ENCODE assay signal across 9 mouse cellular contexts in genomic region chr17:31828118-31828517, GRCm38 (mm10). TPM values are rescaled to one million over a fixed set of nuclear protein-coding genes. Genes with fewer than 3 reads are reported as not detected.
DNase-seq lines count a peak whose midpoint lies in the region; ATAC-seq and TF ChIP-seq lines count a peak whose summit lies in the region.
"Had no signal": no experiment of that assay in that cellular context is flagged by ENCODE, and none has a peak within 500 bp of the region (broad histone marks: within the 10 kb centered on the region; RNA-seq: fewer than 3 reads in every experiment).

No protein-coding gene starts in this region.

- H3K4me2 ChIP-seq in lung, embryonic 15.5 days = no peak overlapping the region
- H3K4me2 ChIP-seq in embryonic facial prominence, embryonic 14.5 days (ENCODE audit: low read depth, low read length) = no peak overlapping the region
- H3K4me2 ChIP-seq in intestine, embryonic 15.5 days (replicated peaks) = no peak overlapping the region
- no peak overlapping the region for H3K4me2 ChIP-seq in limb, embryonic 13.5 days (replicated peaks)

- H3K9me3 ChIP-seq in lung, embryonic 15.5 days = no peaks in the 10 kb centered on the region
- no peaks in the 10 kb centered on the region for H3K9me3 ChIP-seq in embryonic facial prominence, embryonic 14.5 days (ENCODE audit: control insufficient read depth, low read length)
- H3K9me3 ChIP-seq in intestine, embryonic 15.5 days = no peaks in the 10 kb centered on the region
- no peaks in the 10 kb centered on the region for H3K9me3 ChIP-seq in limb, embryonic 13.5 days

- no peaks in the 10 kb centered on the region for H3K36me3 ChIP-seq in lung, embryonic 15.5 days
- no peaks in the 10 kb centered on the region for H3K36me3 ChIP-seq in embryonic facial prominence, embryonic 14.5 days (ENCODE audit: control insufficient read depth, insufficient read depth, low read length)
- H3K36me3 ChIP-seq in intestine, embryonic 15.5 days = no peaks in the 10 kb centered on the region
- no peaks in the 10 kb centered on the region for H3K36me3 ChIP-seq in limb, embryonic 13.5 days

- 67% methylated on average over 5 of the region's 5 CpGs for WGBS in lung, embryonic 15.5 days
- WGBS in lung, adult 2 months = 56% methylated on average over 5 of the region's 5 CpGs
- WGBS in embryonic facial prominence, embryonic 14.5 days = 58% methylated on average over 5 of the region's 5 CpGs
- 74% methylated on average over 5 of the region's 5 CpGs for WGBS in intestine, embryonic 15.5 days
- WGBS in limb, embryonic 13.5 days = 71% methylated on average over 5 of the region's 5 CpGs

- H3K4me3 ChIP-seq in lung, embryonic 15.5 days = no peak overlapping the region
- H3K4me3 ChIP-seq in lung, adult 2 months (replicated peaks; ENCODE audit: extremely low read depth, low read depth, low read length) = no peak overlapping the region
- H3K4me3 ChIP-seq in embryonic facial prominence, embryonic 14.5 days (ENCODE audit: low read depth, low read length) = no peak overlapping the region
- no peak overlapping the region for H3K4me3 ChIP-seq in intestine, embryonic 15.5 days (replicated peaks)
- H3K4me3 ChIP-seq in limb, embryonic 13.5 days = no peak overlapping the region

- H3K4me1 ChIP-seq in lung, embryonic 15.5 days = peaks cover 31% of the 10 kb centered on the region
- H3K4me1 ChIP-seq in lung, adult 2 months (ENCODE audit: control insufficient read depth, insufficient read depth, low read length) = peaks cover 19% of the 10 kb centered on the region
- peaks cover 27% of the 10 kb centered on the region for H3K4me1 ChIP-seq in embryonic facial prominence, embryonic 14.5 days (ENCODE audit: control insufficient read depth, insufficient read depth, low read length)
- peaks cover 13% of the 10 kb centered on the region for H3K4me1 ChIP-seq in intestine, embryonic 15.5 days (replicated peaks)
- peaks cover 35% of the 10 kb centered on the region for H3K4me1 ChIP-seq in limb, embryonic 13.5 days

- no peak for DNase-seq in lung, adult 2 months
- DNase-seq in embryonic facial prominence, embryonic 14.5 days (ENCODE audit: low spot score) = peak; percentile 61
- no peak for DNase-seq in thymus, adult 18-20 months
- DNase-seq in adipocyte (ENCODE audit: low spot score) = no peak

- peak overlapping the region; percentile 95 for H3K27ac ChIP-seq in lung, embryonic 15.5 days
- peak overlapping the region; percentile 88 for H3K27ac ChIP-seq in embryonic facial prominence, embryonic 14.5 days (replicated peaks; ENCODE audit: low read depth, low read length)
- H3K27ac ChIP-seq in intestine, embryonic 15.5 days = 0 out of 2 replicates have a peak overlapping the region, but pooled peaks have one; percentile 84
- peak overlapping the region; percentile 86 for H3K27ac ChIP-seq in limb, embryonic 13.5 days
- H3K27ac ChIP-seq: macrophage had no signal

- no peak for TF ChIP-seq CTCF in lung, adult 2 months (IDR thresholded peaks at IDR 0.05; ENCODE audit: insufficient read depth, low read length)

- ATAC-seq in lung, embryonic 15.5 days (ENCODE audit: borderline replicate concordance, extremely low read depth, low FRiP score, low TSS enrichment) = no peak
- no peak for ATAC-seq in embryonic facial prominence, embryonic 14.5 days (ENCODE audit: low read depth)
- no peak for ATAC-seq in intestine, embryonic 15.5 days
- no peak for ATAC-seq in limb, embryonic 13.5 days (ENCODE audit: low FRiP score, low read depth)
- ATAC-seq in monocyte, adult 5-6 weeks (replicated peaks; ENCODE audit: insufficient number of reproducible peaks, low FRiP score, low TSS enrichment, poor library complexity, severe bottlenecking) = no peak

- no peak for TF ChIP-seq POLR2A in lung, adult 2 months (IDR thresholded peaks at IDR 0.05; ENCODE audit: borderline replicate concordance, extremely low read depth, low read depth, low read length)

- no peaks in the 10 kb centered on the region for H3K27me3 ChIP-seq in lung, embryonic 15.5 days
- no peaks in the 10 kb centered on the region for H3K27me3 ChIP-seq in embryonic facial prominence, embryonic 14.5 days (replicated peaks; ENCODE audit: control insufficient read depth, insufficient read depth, low read length)
- no peaks in the 10 kb centered on the region for H3K27me3 ChIP-seq in intestine, embryonic 15.5 days (replicated peaks)
- no peaks in the 10 kb centered on the region for H3K27me3 ChIP-seq in limb, embryonic 13.5 days

- H3K9ac ChIP-seq in lung, embryonic 15.5 days = no peak overlapping the region
- no peak overlapping the region for H3K9ac ChIP-seq in embryonic facial prominence, embryonic 14.5 days (ENCODE audit: low read depth, low read length)
- no peak overlapping the region for H3K9ac ChIP-seq in intestine, embryonic 15.5 days
- no peak overlapping the region for H3K9ac ChIP-seq in limb, embryonic 13.5 days

RNA-seq across cellular contexts. Expression of gene Sik1, which starts 27.5 kb away (rescaled TPM):
- 32.7 and 35.4 TPM in 2 replicates for polyA plus RNA-seq in lung, embryonic 15.5 days (2015; fragmentation: Nextera tagmentation; extraction: Ambion mirVana)
- polyA plus RNA-seq in lung, adult 2 months (2012; rRNA removed) = 60.5 and 87.9 TPM in 2 replicates
- polyA plus RNA-seq in embryonic facial prominence, embryonic 14.5 days (2014; fragmentation: Nextera tagmentation; extraction: Ambion mirVana) = 25.1 and 27.8 TPM in 2 replicates
- 8.8 and 9.2 TPM in 2 replicates for polyA plus RNA-seq in intestine, embryonic 15.5 days (2015; fragmentation: Nextera tagmentation; extraction: Ambion mirVana)
- 13.1 and 14.3 TPM in 2 replicates for polyA plus RNA-seq in limb, embryonic 13.5 days (2015; fragmentation: Nextera tagmentation; extraction: Ambion mirVana)
- total RNA-seq in monocyte, adult 5-6 weeks (2017) = 146 to 224 TPM (median 193 TPM) in 3 replicates
